Mouse (Mus musculus) gastrocnemius, adult 2 months (tissue): ENCODE data around the gene Slc25a12. TPM values are rescaled to one million over a fixed set of nuclear protein-coding genes. Genes with fewer than 3 reads are reported as not detected.

ENCODE experiments used
- DNase-seq: peaks from one replicate; pipeline ENCODE4 v3.0.0; 2022
- H3K27ac ChIP-seq: fragments of 200-600 bp; 2 replicates; pipeline ENCODE4 v1.8.1; 2022; ENCODE audit warnings: mild to moderate bottlenecking
- H3K4me3 ChIP-seq: fragments of 200-600 bp; 2 replicates; pipeline ENCODE4 v1.8.1; 2022; ENCODE audit warnings: mild to moderate bottlenecking, moderate library complexity
- CTCF ChIP-seq: fragments of 200-600 bp; IDR thresholded peaks from 2 replicates; pipeline ENCODE4 v1.8.1; 2022; ENCODE audit warnings: antibody characterized with exemption, mild to moderate bottlenecking, moderate library complexity
- intact Hi-C: fragments of 180-260 bp; cut with DNase I; formaldehyde crosslinking; loops from one replicate; pipeline ENCODE4 v1.15.1; 2025
- total RNA-seq, 2 experiments: library from RNA; stranded (reverse); gene quantifications; 2 replicates each; pipeline ENCODE4 v1.2.3; 2021

Slc25a12 gene
- total RNA-seq, 2 experiments from 2014 or later, result 344 to 471 TPM

DNA sequence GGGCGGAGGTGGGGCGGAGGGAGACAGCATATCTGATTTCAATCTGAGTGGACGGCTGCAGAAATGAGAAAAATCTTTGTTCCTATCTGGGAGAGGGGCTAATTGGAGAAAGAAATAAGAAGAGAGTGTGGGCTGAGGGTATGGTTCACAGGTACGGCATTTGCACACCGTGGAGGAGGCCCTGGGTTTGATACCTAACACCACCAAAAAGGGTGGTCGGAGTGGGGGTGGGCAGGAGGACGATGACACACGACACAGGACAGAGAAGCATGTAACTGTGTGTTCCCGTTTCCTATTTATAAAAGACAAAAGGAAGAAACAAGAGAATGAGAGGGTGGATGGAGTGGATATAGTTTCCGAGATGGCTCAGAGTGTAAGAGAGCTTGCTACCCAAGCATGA lies 20.4 kb downstream of the Slc25a12 start:
- no peak for TF ChIP-seq CTCF
- peak overlapping the region; percentile 87 for H3K27ac ChIP-seq
- H3K4me3 ChIP-seq, result no peak overlapping the region
- intact Hi-C loops, result no loop called here
- DNase-seq, result no peak

DNA sequence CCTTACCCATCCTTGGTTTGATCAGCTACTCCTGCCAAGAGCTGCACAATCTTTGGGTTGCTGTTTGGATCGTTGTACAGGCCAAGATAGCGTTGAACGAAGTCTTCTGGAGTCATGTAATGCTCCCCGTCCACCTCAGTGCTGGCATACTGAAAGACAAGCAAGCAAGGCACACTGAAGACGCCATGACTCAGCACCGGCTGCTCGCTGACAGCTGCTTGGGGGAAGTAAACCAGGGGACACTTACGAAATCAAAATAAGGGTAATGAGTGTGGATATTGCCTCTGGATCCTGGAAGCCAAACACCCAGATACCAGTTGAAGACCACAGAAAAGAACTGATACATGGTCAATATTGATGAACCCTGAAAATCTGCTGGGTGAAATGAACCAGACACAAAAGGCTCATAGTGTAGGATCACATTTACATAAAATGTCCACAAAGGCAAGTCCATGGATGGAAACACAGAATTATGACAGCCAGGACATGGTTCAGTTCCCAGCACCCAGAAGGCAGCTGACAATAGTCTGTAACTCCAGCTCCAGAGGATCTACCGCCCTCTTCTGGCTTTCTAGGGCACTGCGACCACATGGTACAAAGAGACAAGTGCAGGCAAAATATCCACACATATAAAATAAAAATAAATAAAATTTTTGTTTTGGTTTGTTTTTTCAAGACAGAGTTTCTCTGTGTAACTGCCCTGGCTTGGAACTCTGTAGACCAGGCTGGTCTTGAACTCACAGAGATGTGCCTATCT lies 23.5 kb downstream of the Slc25a12 start:
- Histone ChIP-seq H3K27ac (peak overlapping the region; percentile 87), H3K4me3 (0 out of 2 replicates have a peak overlapping the region, but pooled peaks have one; percentile 3)
- peak; percentile 60 for DNase-seq
- TF ChIP-seq CTCF, result peak; percentile 41; the same call in 1 of the 2 replicates
- intact Hi-C loops, result no loop called here

DNA sequence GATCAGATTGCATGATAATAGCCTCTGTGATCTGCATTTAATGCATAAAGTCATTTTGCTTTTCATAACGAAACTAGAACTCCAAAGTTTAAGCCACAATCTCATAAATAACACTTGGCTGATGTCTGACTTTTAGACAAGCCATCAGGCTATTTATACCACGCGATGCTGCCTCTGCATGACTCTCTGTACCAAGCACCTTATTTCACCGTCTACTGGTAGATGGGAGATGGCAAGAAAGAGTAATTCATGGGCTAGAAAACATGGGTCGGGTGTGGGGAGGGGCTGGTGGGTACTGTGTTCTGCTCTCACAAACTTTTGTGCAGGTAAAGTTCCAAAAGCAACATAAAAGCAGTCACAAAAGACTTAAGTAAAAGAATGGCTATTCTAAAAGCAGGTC lies 27.4 kb downstream of the Slc25a12 start:
- TF ChIP-seq CTCF, result no peak
- Histone ChIP-seq H3K27ac (peak overlapping the region; percentile 87), H3K4me3 (peak overlapping the region; percentile 44)
- intact Hi-C loops, result no loop called here
- DNase-seq, result no peak

DNA sequence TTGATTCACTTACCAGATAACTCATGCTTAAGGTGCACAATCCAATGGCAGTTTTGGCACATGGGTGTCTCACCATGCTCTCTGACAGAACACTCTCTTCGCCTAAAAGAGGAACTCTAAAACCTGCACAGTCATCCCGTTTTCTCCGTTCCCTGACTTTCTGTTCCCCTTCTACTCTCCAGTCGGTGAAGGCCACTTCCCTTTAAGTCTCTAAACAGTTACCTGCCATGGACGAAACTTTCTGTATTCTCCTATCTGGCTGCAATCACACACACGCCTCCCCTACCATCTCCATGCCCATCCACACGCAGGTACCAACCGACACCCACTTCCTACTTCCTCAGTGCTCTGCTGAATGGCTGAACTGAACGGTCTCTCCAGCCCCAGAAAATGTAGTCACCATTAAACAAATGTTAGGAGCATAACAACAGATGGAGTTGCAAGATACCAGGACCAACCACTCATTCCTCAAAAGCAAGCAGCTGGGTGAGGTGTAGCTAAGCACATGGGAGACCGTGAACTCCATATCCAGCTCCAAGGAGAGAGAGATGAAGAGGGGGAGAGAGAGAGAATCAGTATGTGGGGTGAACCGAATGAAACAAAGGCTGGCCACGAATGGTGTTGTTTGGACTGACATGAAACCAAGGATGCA lies 29.3 kb downstream of the Slc25a12 start:
- Histone ChIP-seq H3K4me3 (no peak overlapping the region), H3K27ac (no peak overlapping the region)
- intact Hi-C loops, result loop anchor here (5.0 kb wide), 1 partner anchor 34 kb away; no protein-coding TSS in a partner anchor
- TF ChIP-seq CTCF, result no peak
- no peak for DNase-seq

DNA sequence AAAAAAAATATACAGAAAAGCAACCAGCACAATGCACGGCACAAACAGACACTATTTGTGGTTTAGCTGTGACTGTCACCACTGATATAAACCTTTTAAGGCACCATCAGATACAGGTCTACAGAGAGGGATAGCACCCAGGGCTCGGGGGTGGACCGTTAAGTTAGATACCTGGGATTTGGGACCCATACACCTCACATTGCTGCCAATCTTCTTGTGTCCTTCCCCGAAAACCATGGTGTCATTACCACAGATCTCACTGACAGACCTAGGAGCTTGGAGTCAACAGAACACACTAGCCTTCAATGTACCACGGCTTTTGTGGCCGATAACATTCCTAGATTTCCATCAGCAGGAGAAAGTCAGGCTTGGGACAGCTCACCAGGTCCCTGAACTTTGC lies 30.9 kb downstream of the Slc25a12 start:
- no peak for DNase-seq
- intact Hi-C loops, result loop anchor here (5.0 kb wide), 1 partner anchor 36 kb away; no protein-coding TSS in a partner anchor
- TF ChIP-seq CTCF, result no peak
- H3K27ac ChIP-seq, result peak overlapping the region; percentile 16; the same call in 1 of the 2 replicates
- no peak overlapping the region for H3K4me3 ChIP-seq

DNA sequence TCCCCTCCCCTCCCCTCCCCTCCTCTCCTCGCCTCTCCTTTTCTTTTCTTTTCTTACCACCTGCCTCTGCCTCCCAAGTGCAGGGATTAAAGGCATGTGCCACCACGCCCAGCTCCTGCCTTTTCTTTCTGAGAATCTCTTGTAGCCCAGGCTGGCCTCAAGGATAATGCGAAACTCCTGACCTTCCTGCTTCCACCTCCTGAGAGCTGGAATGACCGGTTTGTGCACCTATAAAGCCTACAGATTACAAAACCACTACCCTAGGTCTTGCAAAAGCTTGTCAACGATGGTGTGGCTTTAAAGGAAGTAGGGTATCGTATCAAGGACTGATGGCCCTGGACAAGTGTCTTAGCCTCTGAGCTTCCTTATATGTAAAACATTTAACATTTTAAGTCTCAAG lies 31.3 kb downstream of the Slc25a12 start:
- intact Hi-C loops, result loop anchor here (5.0 kb wide), 1 partner anchor 36 kb away; no protein-coding TSS in a partner anchor
- Histone ChIP-seq H3K4me3 (no peak overlapping the region), H3K27ac (no peak overlapping the region)
- DNase-seq, result no peak
- TF ChIP-seq CTCF, result no peak

DNA sequence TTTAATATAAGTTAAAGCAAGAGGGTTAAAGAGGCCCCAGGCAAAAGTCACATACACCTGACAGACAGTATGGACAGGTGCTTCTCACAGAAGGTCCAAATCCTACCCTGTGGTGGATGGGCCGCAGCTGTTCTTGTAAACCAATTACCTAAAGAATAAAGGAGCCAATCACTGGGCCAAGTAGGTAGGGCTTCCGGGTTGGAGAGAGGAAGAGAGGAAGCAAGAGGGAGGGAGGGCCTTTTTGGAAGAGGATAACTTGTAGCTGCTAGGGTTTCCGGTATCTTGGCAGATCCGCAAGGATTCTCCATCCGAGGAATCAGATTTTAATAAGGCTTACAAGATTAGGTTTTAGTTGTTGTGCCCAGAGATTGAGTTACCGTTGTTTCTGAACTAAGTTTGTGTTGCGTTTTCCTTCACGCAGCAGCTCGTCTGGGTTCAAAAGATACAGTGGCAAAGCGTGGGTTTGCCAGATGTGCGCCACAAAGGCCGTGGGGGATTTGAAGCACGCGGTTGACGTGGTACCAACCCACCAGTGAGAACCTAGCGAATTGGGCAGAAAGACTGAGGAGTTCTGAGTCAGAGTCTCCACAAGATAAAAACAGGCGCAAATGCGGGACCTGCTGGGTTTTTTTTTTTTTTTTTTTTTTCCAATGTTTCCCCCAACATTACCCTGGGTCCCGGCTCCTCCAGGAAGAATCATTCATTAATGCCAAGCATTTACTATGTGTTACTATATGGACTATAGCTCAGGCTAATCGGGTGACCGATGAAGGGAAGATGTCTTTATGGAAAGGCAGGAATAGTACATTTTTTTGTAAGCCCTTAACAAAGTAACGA lies 33.3 kb downstream of the Slc25a12 start:
- no peak for DNase-seq
- Histone ChIP-seq H3K27ac (no peak overlapping the region), H3K4me3 (no peak overlapping the region)
- TF ChIP-seq CTCF, result no peak
- intact Hi-C loops, result no loop called here

DNA sequence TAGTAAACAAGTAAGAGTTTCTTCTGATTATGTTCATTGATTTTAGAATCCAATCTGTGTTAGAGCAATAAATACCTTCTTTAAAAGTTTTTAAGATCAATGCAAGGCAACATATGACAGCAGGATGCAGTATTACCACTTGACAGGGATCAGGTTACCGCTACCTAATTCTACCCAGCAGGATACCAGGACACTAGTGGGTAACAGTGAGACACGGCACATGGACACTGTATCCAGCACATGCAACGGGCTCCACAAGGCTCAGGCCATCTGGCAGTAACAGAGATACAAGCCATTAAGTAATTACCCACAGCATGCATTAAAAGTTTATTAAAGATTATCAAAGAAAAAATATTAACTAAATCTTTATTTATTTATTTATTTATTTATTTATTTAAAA lies 37.8 kb downstream of the Slc25a12 start:
- no peak for DNase-seq
- Histone ChIP-seq H3K4me3 (no peak overlapping the region), H3K27ac (no peak overlapping the region)
- intact Hi-C loops, result no loop called here
- TF ChIP-seq CTCF, result no peak

DNA sequence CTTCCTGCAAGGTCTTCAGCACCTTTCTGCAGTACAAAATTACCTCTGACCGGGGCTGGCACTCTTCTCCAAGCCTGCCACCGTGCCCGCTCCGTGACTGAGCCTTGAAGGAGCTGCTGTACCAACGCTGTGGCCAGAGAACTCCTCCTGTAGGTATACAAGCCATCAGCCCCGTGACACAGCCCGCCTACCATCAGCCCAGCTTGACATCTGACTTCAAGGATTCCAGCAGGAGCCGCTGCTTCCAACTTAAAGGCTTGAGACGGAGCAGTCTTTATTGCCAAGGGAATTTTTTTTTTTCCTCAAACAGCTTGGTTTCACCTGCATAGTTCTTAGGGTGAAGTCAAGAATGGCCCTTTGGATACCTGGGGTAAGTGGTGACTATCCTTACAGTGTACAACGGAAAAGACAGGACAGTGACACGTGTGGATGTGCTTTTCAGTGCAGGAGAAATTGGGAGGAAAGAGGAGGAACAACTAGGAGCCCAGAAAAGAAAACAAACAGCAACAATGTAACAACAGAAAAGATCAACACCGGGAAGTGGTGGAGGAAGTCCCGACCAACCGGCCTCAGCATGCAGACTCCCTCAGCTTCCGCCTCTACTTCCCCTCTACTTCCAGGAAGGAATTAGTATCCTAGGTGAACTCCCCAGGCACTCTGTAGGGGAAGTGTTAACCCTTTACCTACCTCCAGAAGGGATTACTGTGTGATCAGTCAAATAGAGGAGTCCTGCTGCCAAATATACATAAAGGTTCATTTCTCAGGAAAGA lies 39.0 kb downstream of the Slc25a12 start:
- peak overlapping the region; percentile 20; the same call in 1 of the 2 replicates for H3K27ac ChIP-seq
- no peak for TF ChIP-seq CTCF
- intact Hi-C loops, result no loop called here
- no peak overlapping the region for H3K4me3 ChIP-seq
- no peak for DNase-seq

DNA sequence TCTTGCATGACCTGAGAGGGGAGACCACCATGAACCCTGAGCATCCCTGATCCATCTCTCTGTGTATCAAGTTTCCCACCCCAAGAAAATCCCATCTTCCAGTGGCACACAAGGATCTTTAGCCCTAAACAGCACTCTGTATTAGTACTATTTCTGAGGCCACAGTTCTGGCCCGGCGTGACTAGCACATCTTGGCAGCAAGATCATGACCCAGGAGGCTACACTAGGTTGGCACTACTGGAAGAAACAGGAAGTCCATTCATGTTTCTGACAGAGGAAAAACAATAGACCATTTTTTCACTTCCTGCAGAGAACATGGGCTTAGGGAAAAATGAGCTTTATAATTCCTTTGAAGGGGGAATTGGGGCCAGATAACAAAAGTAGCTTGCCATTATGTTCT lies 39.8 kb downstream of the Slc25a12 start:
- no peak for TF ChIP-seq CTCF
- Histone ChIP-seq H3K4me3 (no peak overlapping the region), H3K27ac (no peak overlapping the region)
- DNase-seq, result no peak
- intact Hi-C loops, result no loop called here

DNA sequence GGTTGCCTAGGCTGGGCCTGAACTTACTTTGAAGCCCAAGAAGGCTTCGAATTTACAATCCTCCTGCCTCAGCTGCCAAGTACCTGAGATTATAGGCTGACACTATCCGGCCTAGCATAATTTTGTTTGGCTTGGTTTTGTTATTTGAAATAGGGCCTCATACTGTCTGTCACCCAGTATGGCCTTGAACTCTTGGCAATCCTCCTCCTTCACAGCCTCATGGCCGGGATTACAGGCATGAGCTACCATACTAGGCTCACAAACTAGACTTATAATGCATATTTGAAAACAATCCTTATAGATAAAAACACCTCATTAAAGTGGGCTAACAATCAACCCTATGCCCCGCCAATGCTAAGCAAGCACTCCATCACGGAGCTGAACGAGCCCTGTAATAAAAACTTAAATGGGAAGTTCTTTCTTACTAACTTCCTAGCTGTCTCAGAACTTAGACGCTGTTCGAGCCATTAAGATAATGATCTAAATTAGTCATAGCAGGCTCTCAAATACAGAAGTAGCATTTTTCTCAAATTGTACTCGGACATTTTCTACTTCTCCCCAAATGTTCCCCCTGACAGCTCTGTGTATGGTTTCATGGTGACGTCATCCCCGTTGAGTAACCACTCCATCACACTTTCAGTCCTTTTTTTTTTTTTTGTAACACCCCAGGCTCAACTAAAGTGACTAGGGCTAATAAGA lies 40.6 kb downstream of the Slc25a12 start:
- TF ChIP-seq CTCF, result no peak
- no peak overlapping the region for H3K27ac ChIP-seq
- no peak overlapping the region for H3K4me3 ChIP-seq
- no peak for DNase-seq
- intact Hi-C loops, result no loop called here
